Mouse (Mus musculus) intestine, embryonic 14.5 days (tissue): ENCODE measurements around the gene Paf1. TPM values are rescaled to one million over a fixed set of nuclear protein-coding genes. Genes with fewer than 3 reads are reported as not detected.
"Not testable (repeated sequence)": the region's sequence is repeated elsewhere in the genome, so short reads cannot be mapped to it uniquely, and the experiment has no call there.

Experiments used
- ATAC-seq: fragments of 200-750 bp; cut with Nextera tagmentation; replicated peaks from 2 replicates; pipeline ENCODE4 v1.8.0; 2017; ENCODE audit warnings: low read depth, moderate number of reproducible peaks, moderate TSS enrichment, moderate library complexity; ENCODE audit not compliant: low FRiP score, low TSS enrichment
- DNase-seq: peaks from one replicate; pipeline ENCODE4 v3.0.0-alpha.2; 2018; ENCODE audit warnings: low spot score
- H3K27ac ChIP-seq: fragments of 300-500 bp; sonication (generic); 2 replicates; pipeline ENCODE4 v1.5.1; 2014; ENCODE audit warnings: low read depth, mild to moderate bottlenecking, control low read depth
- H3K27me3 ChIP-seq: fragments of 300-500 bp; sonication (generic); replicated peaks from 2 replicates; pipeline ENCODE4 v1.6.1; 2014; ENCODE audit warnings: low read length, control low read depth; ENCODE audit not compliant: control insufficient read depth, insufficient read depth
- H3K36me3 ChIP-seq: fragments of 300-500 bp; sonication (generic); 2 replicates; pipeline ENCODE4 v1.6.1; 2014; ENCODE audit warnings: low read length, control low read depth; ENCODE audit not compliant: control insufficient read depth, insufficient read depth
- H3K4me1 ChIP-seq: fragments of 300-500 bp; sonication (generic); replicated peaks from 2 replicates; pipeline ENCODE4 v1.6.1; 2014; ENCODE audit warnings: low read length, control low read depth, mixed read lengths; ENCODE audit not compliant: control insufficient read depth, insufficient read depth
- H3K4me2 ChIP-seq: fragments of 300-500 bp; sonication (generic); 2 replicates; pipeline ENCODE4 v1.6.1; 2014; ENCODE audit warnings: low read length
- H3K4me3 ChIP-seq: fragments of 300-500 bp; sonication (generic); 2 replicates; pipeline ENCODE4 v1.5.1; 2014; ENCODE audit warnings: low read depth, low read length, control low read depth, mixed read lengths
- H3K9ac ChIP-seq: fragments of 300-500 bp; sonication (generic); 2 replicates; pipeline ENCODE4 v1.6.1; 2014; ENCODE audit warnings: mild to moderate bottlenecking, low read length
- H3K9me3 ChIP-seq: fragments of 300-500 bp; sonication (generic); 2 replicates; pipeline ENCODE4 v1.6.1; 2016; ENCODE audit warnings: low read length, control low read depth; ENCODE audit not compliant: control insufficient read depth
- WGBS: fragments of 180-500 bp; shearing (Covaris S2); extraction: QIAGEN DNeasy Blood & Tissue Kit; methylation state at CpG from one replicate; pipeline ENCODE4 v1.1.7; 2014; 5-methylcytosine and 5-hydroxymethylcytosine counted together
- polyA plus RNA-seq: library from polyadenylated mRNA; unstranded; fragments of >200 nt; fragmentation: Nextera tagmentation; extraction: Ambion mirVana; gene quantifications from 2 replicates; pipeline ENCODE4 v1.2.1, GENCODE M21; 2014

Gene Paf1
- polyA plus RNA-seq, 1 experiment from 2014 or later, result 64.4 TPM

GRCm38 (mm10) chr7:28386462-28386861 is 6.3 kb upstream of the Paf1 start:
- Histone ChIP-seq H3K27ac (peak overlapping the region; percentile 22; the same call in 1 of the 2 replicates), H3K36me3 (peaks cover 51% of the 10 kb centered on the region), H3K27me3 (no peaks in the 10 kb centered on the region), H3K4me2 (no peak overlapping the region), H3K4me3 (no peak overlapping the region), H3K9me3 (no peaks in the 10 kb centered on the region), H3K9ac (no peak overlapping the region), H3K4me1 (peaks cover 22% of the 10 kb centered on the region)
- WGBS, result 5% methylated on average over 4 of the region's 4 CpGs
- DNase-seq, result peak; percentile 98
- peak; percentile 34; the same call in 1 of the 2 replicates for ATAC-seq

DNA sequence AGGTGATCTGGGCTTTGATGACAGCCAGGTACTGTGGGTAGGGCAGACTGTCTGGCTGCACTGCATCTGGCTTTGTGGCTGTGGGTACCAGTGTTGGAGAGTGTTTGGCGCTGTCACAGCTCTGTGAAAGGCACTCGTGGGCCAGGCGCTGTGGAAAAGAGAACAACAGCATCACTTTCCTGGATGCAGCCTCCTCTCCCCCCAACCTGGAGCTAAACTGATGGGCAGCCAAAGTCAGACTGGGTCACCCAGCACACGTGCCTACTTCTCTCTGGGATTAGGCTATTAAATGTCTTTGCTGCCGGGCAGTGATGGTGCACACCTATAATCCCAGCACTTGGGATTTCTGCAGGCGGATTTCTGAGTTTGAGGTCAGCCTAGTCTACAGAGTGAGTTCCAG is 5.9 kb upstream of the Paf1 start:
- H3K27me3 ChIP-seq, DNase-seq, H3K4me2 ChIP-seq, ATAC-seq, H3K9me3 ChIP-seq, H3K27ac ChIP-seq, H3K4me3 ChIP-seq, H3K9ac ChIP-seq: not testable (repeated sequence)
- Histone ChIP-seq H3K36me3 (peaks cover 51% of the 10 kb centered on the region), H3K4me1 (peaks cover 22% of the 10 kb centered on the region)
- 69% methylated on average over 6 of the region's 6 CpGs for WGBS

- not testable (repeated sequence) for H3K27ac ChIP-seq, H3K27me3 ChIP-seq, H3K9ac ChIP-seq, ATAC-seq, DNase-seq, H3K4me2 ChIP-seq, H3K9me3 ChIP-seq, H3K4me3 ChIP-seq
- WGBS, result 88% methylated on average over 7 of the region's 7 CpGs
- Histone ChIP-seq H3K4me1 (peaks cover 20% of the 10 kb centered on the region), H3K36me3 (peaks cover 51% of the 10 kb centered on the region)
Observed at GRCm38 (mm10) chr7:28387384-28387783, 5.4 kb upstream of the Paf1 start.

- Histone ChIP-seq H3K36me3 (peaks cover 54% of the 10 kb centered on the region), H3K4me2 (no peak overlapping the region), H3K27me3 (no peaks in the 10 kb centered on the region), H3K9ac (no peak overlapping the region), H3K9me3 (no peaks in the 10 kb centered on the region), H3K4me3 (no peak overlapping the region), H3K4me1 (peaks cover 17% of the 10 kb centered on the region), H3K27ac (no peak overlapping the region)
- WGBS, result 99% methylated on average over 3 of the region's 3 CpGs
- ATAC-seq (no peak), DNase-seq (no peak)
Observed at GRCm38 (mm10) chr7:28390331-28390730, 2.4 kb upstream of the Paf1 start.

GRCm38 (mm10) chr7:28393272-28393951 is 661 bp downstream of the Paf1 start:
- Histone ChIP-seq H3K4me2 (peak overlapping the region; percentile 89), H3K4me1 (peaks cover 13% of the 10 kb centered on the region), H3K27me3 (no peaks in the 10 kb centered on the region), H3K36me3 (peaks cover 60% of the 10 kb centered on the region), H3K27ac (peak overlapping the region; percentile 76; the same call in 1 of the 2 replicates), H3K9me3 (no peaks in the 10 kb centered on the region), H3K9ac (peak overlapping the region; percentile 79), H3K4me3 (peak overlapping the region; percentile 98)
- 10% methylated on average over 22 of the region's 22 CpGs for WGBS
- ATAC-seq (no peak), DNase-seq (no peak)

- H3K4me1 ChIP-seq, result peaks cover 13% of the 10 kb centered on the region
- H3K9me3 ChIP-seq, result no peaks in the 10 kb centered on the region
- peaks cover 59% of the 10 kb centered on the region for H3K36me3 ChIP-seq
- no peak overlapping the region for H3K4me3 ChIP-seq
- DNase-seq (no peak), ATAC-seq (no peak)
- H3K27me3 ChIP-seq, result no peaks in the 10 kb centered on the region
- H3K9ac ChIP-seq, result no peak overlapping the region
- H3K27ac ChIP-seq, result no peak overlapping the region
- H3K4me2 ChIP-seq, result no peak overlapping the region
- WGBS, result 96% methylated on average over 4 of the region's 4 CpGs
Observed at GRCm38 (mm10) chr7:28395425-28395824, 2.7 kb downstream of the Paf1 start.

GRCm38 (mm10) chr7:28398000-28398399 is 5.2 kb downstream of the Paf1 start:
- Histone ChIP-seq H3K4me3 (no peak overlapping the region), H3K4me2 (no peak overlapping the region), H3K27me3 (no peaks in the 10 kb centered on the region), H3K27ac (no peak overlapping the region), H3K9me3 (no peaks in the 10 kb centered on the region), H3K4me1 (peaks cover 5% of the 10 kb centered on the region; the same call in 1 of the 2 replicates), H3K9ac (no peak overlapping the region), H3K36me3 (peaks cover 80% of the 10 kb centered on the region)
- ATAC-seq (no peak), DNase-seq (no peak)
- WGBS, result 67% methylated on average over 3 of the region's 3 CpGs

DNA sequence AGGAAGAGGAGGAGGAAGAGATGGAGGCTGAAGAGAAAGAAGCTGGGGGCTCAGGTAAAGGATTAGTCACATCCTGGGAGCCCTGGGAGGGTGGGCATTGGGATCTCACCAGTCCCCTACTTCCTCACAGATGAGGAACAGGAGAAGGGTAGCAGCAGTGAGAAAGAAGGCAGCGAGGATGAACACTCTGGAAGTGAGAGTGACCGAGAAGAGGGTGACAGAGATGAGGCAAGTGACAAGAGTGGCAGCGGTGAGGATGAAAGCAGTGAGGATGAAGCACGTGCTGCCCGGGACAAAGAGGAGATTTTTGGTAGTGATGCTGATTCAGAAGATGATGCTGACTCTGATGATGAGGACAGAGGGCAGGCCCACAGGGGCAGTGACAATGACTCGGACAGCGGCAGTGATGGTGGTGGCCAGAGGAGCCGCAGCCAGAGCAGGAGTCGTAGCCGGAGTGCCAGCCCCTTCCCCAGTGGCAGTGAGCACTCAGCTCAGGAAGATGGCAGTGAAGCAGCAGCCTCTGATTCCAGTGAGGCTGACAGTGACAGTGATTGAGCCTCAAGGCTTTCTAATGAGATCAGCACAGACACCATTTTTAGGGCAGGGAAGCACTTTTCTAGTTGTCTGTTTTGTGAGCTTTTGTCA is 6.1 kb downstream of the Paf1 start:
- peaks cover 88% of the 10 kb centered on the region for H3K36me3 ChIP-seq
- ATAC-seq (no peak), DNase-seq (no peak)
- no peaks in the 10 kb centered on the region for H3K27me3 ChIP-seq
- H3K4me1 ChIP-seq, result peaks cover under 1% of the 10 kb centered on the region; the same call in 1 of the 2 replicates
- H3K27ac ChIP-seq, result no peak overlapping the region
- H3K9me3 ChIP-seq, result no peaks in the 10 kb centered on the region
- 84% methylated on average over 10 of the region's 10 CpGs for WGBS
- H3K9ac ChIP-seq, result no peak overlapping the region
- H3K4me2 ChIP-seq, result no peak overlapping the region
- H3K4me3 ChIP-seq, result no peak overlapping the region
